Mouse (Mus musculus) testis, postnatal 10 days (tissue): ENCODE results near the gene Rnf182.

ENCODE experiments used
- DNase-seq: peaks from one replicate; pipeline ENCODE4 v3.0.0; 2021; ENCODE audit warnings: low spot score

Rnf182 gene

GRCm38 (mm10) chr13:43703471-43703870 is 88.0 kb downstream of the Rnf182 start:
- no peak for DNase-seq

GRCm38 (mm10) chr13:43704533-43705116 is 89.1 kb downstream of the Rnf182 start:
- no peak for DNase-seq

- DNase-seq: no peak
Observed at GRCm38 (mm10) chr13:43706387-43706786, 90.9 kb downstream of the Rnf182 start.

GRCm38 (mm10) chr13:43709529-43709928 is 94.0 kb downstream of the Rnf182 start:
- no peak for DNase-seq

- DNase-seq: no peak
Observed at GRCm38 (mm10) chr13:43711708-43712314, 96.3 kb downstream of the Rnf182 start.

- DNase-seq: no peak
Observed at GRCm38 (mm10) chr13:43714741-43715140, 99.2 kb downstream of the Rnf182 start.

GRCm38 (mm10) chr13:43715466-43715865 is 100.0 kb downstream of the Rnf182 start:
- no peak for DNase-seq

GRCm38 (mm10) chr13:43716514-43717036 is 101.1 kb downstream of the Rnf182 start:
- no peak for DNase-seq

- no peak for DNase-seq
Observed at GRCm38 (mm10) chr13:43718173-43718572, 102.7 kb downstream of the Rnf182 start.

GRCm38 (mm10) chr13:43720496-43720895 is 105.0 kb downstream of the Rnf182 start:
- DNase-seq: no peak
